Mouse (Mus musculus): ENCODE measurements around the gene Stat4. TPM values are rescaled to one million over a fixed set of nuclear protein-coding genes. Genes with fewer than 3 reads are reported as not detected.

Gene Stat4
- polyA plus RNA-seq, 1 experiment from 2014 or later, result 0.24 TPM

DNA sequence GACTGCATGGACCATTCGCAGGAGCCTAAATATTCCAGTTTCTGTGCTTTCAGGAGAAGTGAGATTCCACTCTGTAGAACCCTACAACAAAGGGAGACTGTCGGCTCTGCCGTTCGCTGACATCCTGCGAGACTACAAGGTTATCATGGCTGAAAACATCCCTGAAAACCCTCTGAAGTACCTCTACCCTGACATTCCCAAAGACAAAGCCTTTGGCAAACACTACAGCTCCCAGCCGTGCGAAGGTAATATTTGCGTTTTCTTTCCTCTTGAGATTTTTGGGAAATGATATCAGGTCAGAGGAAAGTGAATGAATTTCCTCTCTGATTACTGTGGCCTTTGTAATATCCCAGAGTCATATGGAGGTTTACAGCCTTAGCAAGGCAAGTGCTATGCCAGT, 115.8 kb downstream of the Stat4 start:
- Histone ChIP-seq H3K36me3 (ENCODE audit: control insufficient read depth, insufficient read depth, low read length) (no peaks in the 10 kb centered on the region), H3K27me3 (ENCODE audit: control insufficient read depth, insufficient read depth, low read length) (no peaks in the 10 kb centered on the region), H3K9ac (replicated peaks; ENCODE audit: low read depth, low read length) (no peak overlapping the region), H3K4me2 (ENCODE audit: low read depth, low read length) (no peak overlapping the region), H3K27ac (ENCODE audit: low read depth, low read length) (no peak overlapping the region), H3K4me3 (ENCODE audit: low read depth, low read length) (no peak overlapping the region), H3K9me3 (ENCODE audit: control insufficient read depth, low read length) (no peaks in the 10 kb centered on the region), H3K4me1 (ENCODE audit: control insufficient read depth, insufficient read depth, low read length) (no peaks in the 10 kb centered on the region)
- WGBS, result 96% methylated on average over 8 of the region's 8 CpGs
- ATAC-seq (ENCODE audit: low read depth), result no peak

DNA sequence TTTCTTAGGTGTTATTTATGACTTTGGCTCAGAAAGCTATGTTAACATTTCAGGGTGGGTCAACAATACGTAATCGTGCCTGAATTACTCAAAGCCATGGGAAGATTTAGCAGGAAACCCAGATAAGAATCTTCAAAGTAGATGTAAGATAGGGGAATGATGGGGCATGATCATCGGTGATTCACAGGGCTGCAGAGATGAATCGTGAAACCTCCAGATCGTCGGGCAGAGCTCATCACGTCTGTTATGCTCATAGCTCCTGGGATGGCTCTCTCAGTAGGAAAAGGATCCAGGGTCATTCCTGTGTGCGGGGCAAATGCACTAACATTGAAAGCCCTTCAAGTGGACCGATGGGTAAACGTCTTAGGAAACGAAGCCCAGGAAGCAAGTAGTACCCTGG, 120.3 kb downstream of the Stat4 start:
- no peak overlapping the region for H3K27ac ChIP-seq (ENCODE audit: low read depth, low read length)
- no peak overlapping the region for H3K4me3 ChIP-seq (ENCODE audit: low read depth, low read length)
- WGBS, result 83% methylated on average over 11 of the region's 11 CpGs
- H3K27me3 ChIP-seq (ENCODE audit: control insufficient read depth, insufficient read depth, low read length), result no peaks in the 10 kb centered on the region
- H3K4me1 ChIP-seq (ENCODE audit: control insufficient read depth, insufficient read depth, low read length), result no peaks in the 10 kb centered on the region
- no peak overlapping the region for H3K4me2 ChIP-seq (ENCODE audit: low read depth, low read length)
- ATAC-seq (ENCODE audit: low read depth), result no peak
- no peaks in the 10 kb centered on the region for H3K36me3 ChIP-seq (ENCODE audit: control insufficient read depth, insufficient read depth, low read length)
- no peaks in the 10 kb centered on the region for H3K9me3 ChIP-seq (ENCODE audit: control insufficient read depth, low read length)
- H3K9ac ChIP-seq (replicated peaks; ENCODE audit: low read depth, low read length), result no peak overlapping the region

DNA sequence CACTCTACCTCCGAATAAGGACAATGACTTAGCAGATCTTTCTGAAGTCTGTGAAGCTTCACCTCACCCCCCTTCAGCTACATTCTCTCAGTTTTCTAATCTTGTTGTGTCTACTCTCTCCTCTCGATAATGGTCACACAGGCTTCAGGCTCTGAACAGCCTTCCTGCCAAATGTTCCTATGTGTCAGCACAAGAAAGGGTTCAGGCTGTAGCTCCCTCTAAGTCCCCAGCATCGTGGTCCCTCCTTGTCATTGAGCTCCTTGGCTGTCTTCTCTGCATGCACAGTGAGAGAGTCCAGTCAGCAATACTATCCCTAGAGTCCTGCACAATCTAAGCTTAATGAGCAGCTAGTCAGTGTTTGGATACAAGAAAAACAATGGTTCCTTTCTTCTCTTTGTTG, 124.3 kb downstream of the Stat4 start:
- ATAC-seq (ENCODE audit: low read depth), result no peak
- H3K27me3 ChIP-seq (ENCODE audit: control insufficient read depth, insufficient read depth, low read length), result no peaks in the 10 kb centered on the region
- no peaks in the 10 kb centered on the region for H3K4me1 ChIP-seq (ENCODE audit: control insufficient read depth, insufficient read depth, low read length)
- no peak overlapping the region for H3K9ac ChIP-seq (replicated peaks; ENCODE audit: low read depth, low read length)
- H3K36me3 ChIP-seq (ENCODE audit: control insufficient read depth, insufficient read depth, low read length), result no peaks in the 10 kb centered on the region
- H3K4me2 ChIP-seq (ENCODE audit: low read depth, low read length), result no peak overlapping the region
- H3K27ac ChIP-seq (ENCODE audit: low read depth, low read length), result no peak overlapping the region
- H3K9me3 ChIP-seq (ENCODE audit: control insufficient read depth, low read length), result no peaks in the 10 kb centered on the region
- H3K4me3 ChIP-seq (ENCODE audit: low read depth, low read length), result no peak overlapping the region
- WGBS, result 69% methylated on average over 3 of the region's 3 CpGs

DNA sequence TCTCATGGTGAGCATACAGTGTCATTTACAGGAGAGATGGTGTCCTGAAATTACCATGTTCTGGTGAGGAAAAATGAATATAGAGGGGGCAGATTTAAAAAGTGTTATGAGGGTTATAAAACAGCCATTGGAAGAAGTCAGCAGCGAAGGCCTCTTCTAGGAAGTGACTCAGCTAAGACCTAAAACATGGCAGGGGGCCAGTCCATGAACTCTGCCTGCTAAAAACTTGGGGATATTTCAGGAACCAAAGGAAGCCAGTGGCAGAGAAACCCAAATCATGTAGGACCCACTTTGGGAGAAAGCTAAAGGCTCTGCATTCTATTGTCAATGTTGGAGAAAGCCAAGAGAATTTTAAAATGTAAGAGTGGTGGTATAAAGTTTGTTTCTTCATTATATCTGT, 125.4 kb downstream of the Stat4 start:
- H3K27me3 ChIP-seq (ENCODE audit: control insufficient read depth, insufficient read depth, low read length), result no peaks in the 10 kb centered on the region
- H3K9ac ChIP-seq (replicated peaks; ENCODE audit: low read depth, low read length), result no peak overlapping the region
- no peaks in the 10 kb centered on the region for H3K4me1 ChIP-seq (ENCODE audit: control insufficient read depth, insufficient read depth, low read length)
- H3K36me3 ChIP-seq (ENCODE audit: control insufficient read depth, insufficient read depth, low read length), result no peaks in the 10 kb centered on the region
- 94% methylated on average over 1 of the region's 1 CpGs for WGBS
- no peak for ATAC-seq (ENCODE audit: low read depth)
- no peaks in the 10 kb centered on the region for H3K9me3 ChIP-seq (ENCODE audit: control insufficient read depth, low read length)
- H3K4me2 ChIP-seq (ENCODE audit: low read depth, low read length), result no peak overlapping the region
- no peak overlapping the region for H3K27ac ChIP-seq (ENCODE audit: low read depth, low read length)
- H3K4me3 ChIP-seq (ENCODE audit: low read depth, low read length), result no peak overlapping the region

DNA sequence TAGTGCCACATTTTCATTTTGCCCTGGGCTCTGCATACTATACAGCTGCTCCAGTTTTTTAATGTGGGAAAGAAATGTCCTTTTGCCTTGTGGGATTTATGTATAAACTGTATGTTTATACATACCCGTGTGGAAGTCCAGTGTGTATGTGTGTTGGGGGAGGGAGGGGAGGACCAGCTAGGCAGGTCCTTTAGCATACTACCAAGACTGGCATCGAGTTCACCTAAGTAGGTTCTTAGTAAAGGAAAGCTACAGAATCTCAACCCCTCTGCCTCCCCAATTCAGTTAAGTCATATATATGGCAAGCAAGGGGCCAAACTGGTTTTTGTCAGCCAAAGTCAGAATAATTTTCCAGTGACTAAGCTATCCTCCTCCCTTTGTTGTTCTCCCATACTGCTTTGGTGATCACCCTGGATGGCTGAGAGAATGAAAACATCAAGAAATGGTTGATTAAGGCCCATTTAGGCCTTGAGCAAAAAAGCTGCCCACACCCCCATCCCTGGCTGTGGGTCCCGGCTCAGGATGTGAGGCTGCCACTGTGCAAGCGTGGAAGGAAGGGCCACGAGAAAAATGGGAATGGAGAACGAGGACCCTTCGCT, 126.2 kb downstream of the Stat4 start:
- peak; percentile 56 for ATAC-seq (ENCODE audit: low read depth)
- Histone ChIP-seq H3K4me2 (ENCODE audit: low read depth, low read length) (peak overlapping the region; percentile 51), H3K9me3 (ENCODE audit: control insufficient read depth, low read length) (no peaks in the 10 kb centered on the region), H3K9ac (replicated peaks; ENCODE audit: low read depth, low read length) (peak overlapping the region; percentile 37; the same call in 1 of the 2 replicates), H3K27me3 (ENCODE audit: control insufficient read depth, insufficient read depth, low read length) (no peaks in the 10 kb centered on the region), H3K4me1 (ENCODE audit: control insufficient read depth, insufficient read depth, low read length) (no peaks in the 10 kb centered on the region), H3K4me3 (ENCODE audit: low read depth, low read length) (peak overlapping the region; percentile 20), H3K27ac (ENCODE audit: low read depth, low read length) (peak overlapping the region; percentile 85), H3K36me3 (ENCODE audit: control insufficient read depth, insufficient read depth, low read length) (no peaks in the 10 kb centered on the region)
- WGBS, result 26% methylated on average over 7 of the region's 7 CpGs

DNA sequence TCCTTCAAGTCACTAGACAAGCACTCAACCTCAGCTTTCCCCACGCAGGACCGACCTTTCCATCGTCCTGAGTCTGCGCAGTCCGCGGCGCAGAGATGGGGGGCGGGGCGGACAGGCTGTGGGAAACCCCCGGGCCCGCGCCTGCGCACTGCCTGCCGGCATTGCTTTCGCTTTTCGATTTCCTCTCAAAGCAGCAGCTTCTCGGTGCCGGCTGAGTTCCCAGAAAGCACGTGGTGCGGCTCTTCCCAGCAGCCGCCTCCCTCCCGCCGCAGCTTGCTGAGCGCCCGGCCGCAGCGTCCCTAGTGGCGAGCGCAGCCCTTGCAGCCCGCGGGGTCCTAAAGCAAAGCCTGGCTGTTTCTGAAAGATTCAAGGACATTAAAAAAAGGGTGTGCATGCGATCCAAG, 126.7 kb downstream of the Stat4 start:
- ATAC-seq (ENCODE audit: low read depth), result peak; percentile 96
- under 1% methylated on average over 32 of the region's 32 CpGs for WGBS
- Histone ChIP-seq H3K4me1 (ENCODE audit: control insufficient read depth, insufficient read depth, low read length) (no peaks in the 10 kb centered on the region), H3K9me3 (ENCODE audit: control insufficient read depth, low read length) (no peaks in the 10 kb centered on the region), H3K9ac (replicated peaks; ENCODE audit: low read depth, low read length) (peak overlapping the region; percentile 37; the same call in 1 of the 2 replicates), H3K27ac (ENCODE audit: low read depth, low read length) (peak overlapping the region; percentile 85), H3K36me3 (ENCODE audit: control insufficient read depth, insufficient read depth, low read length) (no peaks in the 10 kb centered on the region), H3K4me3 (ENCODE audit: low read depth, low read length) (peak overlapping the region; percentile 20), H3K27me3 (ENCODE audit: control insufficient read depth, insufficient read depth, low read length) (no peaks in the 10 kb centered on the region), H3K4me2 (ENCODE audit: low read depth, low read length) (peak overlapping the region; percentile 51)

DNA sequence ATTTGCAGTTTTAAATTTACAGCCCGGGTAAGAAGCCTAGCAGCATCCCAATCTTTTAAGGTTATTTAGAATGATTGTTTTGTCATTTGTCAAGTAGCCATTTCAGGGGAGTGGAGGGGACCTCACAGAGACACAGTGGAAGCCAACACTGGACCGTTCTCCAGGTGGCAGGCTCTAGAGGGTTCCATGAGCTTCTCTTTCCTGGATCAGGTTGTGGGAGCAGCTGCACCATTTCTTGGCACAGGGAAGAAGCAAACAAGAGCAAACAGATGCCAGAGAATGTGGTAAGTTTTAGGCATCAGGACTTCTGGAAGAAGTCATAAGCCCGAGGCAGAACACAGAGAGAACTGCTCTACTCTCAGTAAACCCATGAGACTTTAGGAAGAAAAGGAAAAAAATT, 129.5 kb downstream of the Stat4 start:
- Histone ChIP-seq H3K27ac (ENCODE audit: low read depth, low read length) (no peak overlapping the region), H3K4me2 (ENCODE audit: low read depth, low read length) (no peak overlapping the region), H3K27me3 (ENCODE audit: control insufficient read depth, insufficient read depth, low read length) (no peaks in the 10 kb centered on the region), H3K36me3 (ENCODE audit: control insufficient read depth, insufficient read depth, low read length) (no peaks in the 10 kb centered on the region), H3K9ac (replicated peaks; ENCODE audit: low read depth, low read length) (no peak overlapping the region), H3K4me3 (ENCODE audit: low read depth, low read length) (no peak overlapping the region), H3K9me3 (ENCODE audit: control insufficient read depth, low read length) (no peaks in the 10 kb centered on the region), H3K4me1 (ENCODE audit: control insufficient read depth, insufficient read depth, low read length) (0 out of 2 replicates have a peak, but pooled peaks cover 3% of the 10 kb centered on the region)
- ATAC-seq (ENCODE audit: low read depth), result no peak
- 88% methylated on average over 3 of the region's 3 CpGs for WGBS

DNA sequence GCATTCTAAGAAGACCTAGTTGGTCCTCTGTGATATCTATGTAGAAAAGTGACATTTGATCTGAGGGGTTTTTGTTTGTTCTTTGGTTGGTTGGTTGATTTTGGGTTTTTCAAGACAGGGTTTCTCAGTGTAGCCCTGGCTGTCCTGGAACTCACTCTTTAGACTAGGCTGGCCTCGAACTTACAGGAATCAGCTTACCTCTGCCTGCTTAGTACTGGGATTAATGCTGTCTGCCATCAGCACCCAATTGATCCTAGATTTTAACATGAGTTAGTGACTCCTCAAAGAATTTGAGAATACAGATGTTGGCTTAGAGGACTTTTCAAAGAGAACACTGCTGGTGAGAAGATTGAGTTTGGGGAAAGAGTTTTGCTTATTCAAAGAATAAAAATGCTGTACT, 130.8 kb downstream of the Stat4 start:
- Histone ChIP-seq H3K27ac (ENCODE audit: low read depth, low read length) (no peak overlapping the region), H3K4me2 (ENCODE audit: low read depth, low read length) (no peak overlapping the region), H3K4me3 (ENCODE audit: low read depth, low read length) (no peak overlapping the region), H3K9me3 (ENCODE audit: control insufficient read depth, low read length) (no peaks in the 10 kb centered on the region), H3K27me3 (ENCODE audit: control insufficient read depth, insufficient read depth, low read length) (no peaks in the 10 kb centered on the region), H3K4me1 (ENCODE audit: control insufficient read depth, insufficient read depth, low read length) (0 out of 2 replicates have a peak, but pooled peaks cover 3% of the 10 kb centered on the region), H3K9ac (replicated peaks; ENCODE audit: low read depth, low read length) (no peak overlapping the region), H3K36me3 (ENCODE audit: control insufficient read depth, insufficient read depth, low read length) (no peaks in the 10 kb centered on the region)
- no peak for ATAC-seq (ENCODE audit: low read depth)
- 100% methylated on average over 1 of the region's 1 CpGs for whole genome bisulfite sequencing

DNA sequence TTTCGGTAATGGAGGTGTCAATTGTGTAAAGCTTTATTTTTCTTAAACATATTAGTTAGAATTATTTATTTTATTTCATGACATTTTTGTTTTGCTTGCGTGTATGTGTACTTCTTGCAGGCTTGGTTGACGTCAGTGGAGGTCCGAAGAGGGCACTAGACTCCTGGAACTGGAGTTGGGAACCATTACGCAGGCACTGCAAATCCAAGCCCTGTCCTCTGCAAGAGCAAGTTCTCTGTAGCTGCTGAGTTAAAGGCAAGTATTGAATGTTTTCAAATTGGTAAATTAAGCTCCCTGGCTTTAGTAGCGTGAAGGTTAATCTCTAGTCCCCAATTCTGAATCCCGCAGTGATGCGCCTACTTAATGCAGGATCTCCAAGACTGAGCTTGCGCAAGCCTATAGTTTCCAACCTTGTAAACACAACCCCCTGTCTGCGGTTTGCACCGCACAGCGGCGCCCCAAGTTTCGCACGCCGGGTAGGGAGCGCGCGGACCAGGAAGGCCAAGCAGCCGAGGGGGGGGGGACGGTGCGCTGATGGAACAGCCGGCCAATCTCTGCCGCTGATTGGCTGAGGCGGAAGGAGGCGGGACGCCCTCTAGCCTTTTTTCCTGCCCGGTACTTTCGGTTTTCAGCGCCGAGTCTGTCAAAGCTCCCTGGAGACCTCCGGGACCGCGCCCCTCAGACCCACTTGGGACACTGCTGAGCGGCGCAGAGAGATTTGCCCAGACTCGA, 132.1 kb downstream of the Stat4 start, which contains the start of gene Stat1:
TSS of gene Stat1 (plus strand) at position 581 of the 732 bp plus-strand sequence.
- ATAC-seq (ENCODE audit: low read depth), result peak; percentile 95
- peak within 1 kb of the TSS; percentile 65 for H3K9ac ChIP-seq (replicated peaks; ENCODE audit: low read depth, low read length)
- H3K36me3 ChIP-seq (ENCODE audit: control insufficient read depth, insufficient read depth, low read length), result no peaks in the 10 kb centered on the region
- 4% methylated on average over 37 of the region's 37 CpGs for WGBS
- H3K27me3 ChIP-seq (ENCODE audit: control insufficient read depth, insufficient read depth, low read length), result no peaks in the 10 kb centered on the region
- peak within 1 kb of the TSS; percentile 74 for H3K4me2 ChIP-seq (ENCODE audit: low read depth, low read length)
- peak within 1 kb of the TSS; percentile 53; the same call in 1 of the 2 replicates for H3K27ac ChIP-seq (ENCODE audit: low read depth, low read length)
- peak within 1 kb of the TSS; percentile 76 for H3K4me3 ChIP-seq (ENCODE audit: low read depth, low read length)
- 0 out of 2 replicates have a peak, but pooled peaks cover 3% of the 10 kb centered on the region for H3K4me1 ChIP-seq (ENCODE audit: control insufficient read depth, insufficient read depth, low read length)
- no peaks in the 10 kb centered on the region for H3K9me3 ChIP-seq (ENCODE audit: control insufficient read depth, low read length)
